Mouse (Mus musculus) forebrain, embryonic 10.5 days (tissue): ENCODE results near the gene Arl15. TPM values are rescaled to one million over a fixed set of nuclear protein-coding genes. Genes with fewer than 3 reads are reported as not detected.

Source experiments
- DNase-seq: peaks from one replicate; pipeline ENCODE4 v3.0.0-alpha.2; 2017; ENCODE audit warnings: low spot score; ENCODE audit errors: extremely low spot score
- H3K27ac ChIP-seq: fragments of 300-500 bp; sonication (generic); 2 replicates; pipeline ENCODE4 v1.5.1; 2016; ENCODE audit warnings: mild to moderate bottlenecking
- H3K27me3 ChIP-seq: fragments of 300-500 bp; sonication (generic); 2 replicates; pipeline ENCODE4 v1.6.1; 2016; ENCODE audit warnings: mild to moderate bottlenecking; ENCODE audit not compliant: poor library complexity, severe bottlenecking
- H3K36me3 ChIP-seq: fragments of 300-500 bp; sonication (generic); replicated peaks from 2 replicates; pipeline ENCODE4 v1.6.1; 2016; ENCODE audit warnings: mild to moderate bottlenecking, moderate library complexity
- H3K4me1 ChIP-seq: fragments of 300-500 bp; sonication (generic); 2 replicates; pipeline ENCODE4 v1.6.1; 2016
- H3K4me3 ChIP-seq: fragments of 300-500 bp; sonication (generic); 2 replicates; pipeline ENCODE4 v1.5.1; 2016; ENCODE audit warnings: mild to moderate bottlenecking, moderate library complexity
- H3K9me3 ChIP-seq: fragments of 300-500 bp; sonication (generic); 2 replicates; pipeline ENCODE4 v1.6.1; 2016; ENCODE audit warnings: mild to moderate bottlenecking, moderate library complexity
- WGBS: fragments of 180-500 bp; shearing (Covaris S2); methylation state at CpG from one replicate; pipeline ENCODE4 v1.1.7; 2016; 5-methylcytosine and 5-hydroxymethylcytosine counted together
- polyA plus RNA-seq: library from polyadenylated mRNA; unstranded; fragments of >200 nt; fragmentation: Nextera tagmentation; extraction: Ambion mirVana; gene quantifications from 2 replicates; pipeline ENCODE4 v1.2.1, GENCODE M21; 2016

Arl15 gene
- polyA plus RNA-seq, 1 experiment from 2014 or later, result 11.6 TPM

DNA sequence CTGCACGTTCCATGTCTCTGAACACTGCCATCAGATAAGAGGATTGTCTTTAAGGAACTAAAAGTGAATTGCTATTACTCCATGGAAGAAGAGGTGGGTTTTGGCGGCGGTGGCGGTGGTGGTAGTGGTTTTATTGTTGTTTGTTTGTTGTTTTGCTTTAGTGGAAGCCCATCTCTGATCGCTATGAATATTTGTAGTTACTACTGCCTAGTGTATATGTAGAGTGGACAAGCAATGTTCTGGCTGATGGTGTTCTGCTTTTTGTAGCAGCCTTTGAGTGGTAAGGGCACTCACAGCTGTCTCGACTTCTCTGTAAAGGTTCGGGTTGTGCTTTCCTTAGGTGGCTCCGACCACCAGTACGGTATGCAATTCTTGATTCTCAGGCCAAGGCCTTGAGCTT is 327.3 kb downstream of the Arl15 start:
- no peaks in the 10 kb centered on the region for H3K27me3 ChIP-seq
- H3K4me1 ChIP-seq, result no peaks in the 10 kb centered on the region; the same call in 1 of the 2 replicates
- no peaks in the 10 kb centered on the region for H3K36me3 ChIP-seq
- no peak overlapping the region for H3K27ac ChIP-seq
- no peaks in the 10 kb centered on the region for H3K9me3 ChIP-seq
- no peak overlapping the region for H3K4me3 ChIP-seq
- WGBS, result 96% methylated on average over 9 of the region's 9 CpGs
- no peak for DNase-seq

DNA sequence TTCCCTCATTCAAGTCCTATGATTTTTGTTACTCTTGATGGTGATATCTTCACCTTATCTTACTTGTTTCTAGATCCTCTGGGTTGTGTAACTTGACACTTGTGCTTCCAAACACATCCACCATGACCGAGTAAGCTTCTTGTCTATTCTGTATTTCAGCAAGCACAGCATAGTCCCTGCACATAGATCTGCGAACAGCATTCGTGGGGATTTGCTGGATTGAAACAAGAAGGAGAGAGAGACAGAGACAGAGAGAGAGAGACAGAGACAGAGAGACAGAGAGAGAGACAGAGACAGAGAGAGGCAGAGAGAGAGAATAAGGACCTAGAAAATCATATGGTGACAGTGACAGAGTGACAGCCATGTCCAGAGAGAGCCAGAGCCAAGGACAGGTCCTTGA is 329.1 kb downstream of the Arl15 start:
- Histone ChIP-seq H3K9me3 (peaks cover 2% of the 10 kb centered on the region; the same call in 1 of the 2 replicates), H3K27ac (no peak overlapping the region), H3K36me3 (no peaks in the 10 kb centered on the region), H3K27me3 (no peaks in the 10 kb centered on the region), H3K4me3 (no peak overlapping the region), H3K4me1 (no peaks in the 10 kb centered on the region; the same call in 1 of the 2 replicates)
- 90% methylated on average over 3 of the region's 3 CpGs for whole genome bisulfite sequencing
- no peak for DNase-seq

DNA sequence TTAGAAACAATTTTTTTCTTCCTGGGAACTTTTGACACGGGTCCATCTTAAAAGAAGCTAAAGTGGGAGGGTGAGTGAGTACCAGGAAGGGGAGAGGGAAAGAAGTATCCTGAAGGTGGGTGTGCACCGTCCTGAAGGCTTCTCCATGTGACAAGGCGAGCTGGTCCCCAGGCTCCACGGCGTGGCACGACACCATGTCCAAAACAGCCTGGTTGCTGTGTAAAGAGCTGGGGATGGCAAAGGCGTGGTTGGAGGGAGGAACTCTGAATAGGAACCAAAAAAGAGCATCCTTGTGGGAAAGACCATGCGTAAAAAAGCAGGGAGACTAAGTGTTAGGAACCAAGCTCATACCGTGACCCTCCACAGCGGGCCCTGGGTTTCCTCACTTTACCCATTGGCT is 330.1 kb downstream of the Arl15 start:
- 90% methylated on average over 10 of the region's 10 CpGs for WGBS

DNA sequence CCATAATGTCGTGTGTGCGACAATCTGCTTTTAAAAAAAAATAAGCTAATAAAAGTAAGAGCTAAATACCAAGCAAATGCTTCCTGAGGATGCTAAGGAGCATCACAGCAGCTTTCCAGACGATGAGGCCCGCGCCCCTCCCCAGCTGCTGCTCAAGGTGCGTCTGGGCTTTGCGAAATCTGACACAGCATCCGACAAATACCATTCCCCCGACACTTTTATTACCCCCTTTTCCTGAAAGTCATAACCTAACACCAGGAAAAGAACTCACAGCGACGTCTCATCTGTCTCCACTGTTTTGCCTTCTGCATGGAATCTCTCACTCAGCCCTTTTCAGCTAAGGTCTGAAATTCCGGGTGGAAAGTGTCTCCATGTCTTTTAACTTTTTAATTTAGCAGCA is 330.7 kb downstream of the Arl15 start:
- Histone ChIP-seq H3K9me3 (peaks cover 5% of the 10 kb centered on the region; the same call in 1 of the 2 replicates), H3K27me3 (no peaks in the 10 kb centered on the region), H3K27ac (no peak overlapping the region), H3K4me3 (no peak overlapping the region), H3K36me3 (no peaks in the 10 kb centered on the region), H3K4me1 (no peaks in the 10 kb centered on the region; the same call in 1 of the 2 replicates)
- no peak for DNase-seq
- WGBS, result 89% methylated on average over 12 of the region's 12 CpGs

More for the DNA sequence above, 330.1 kb downstream of the Arl15 start:
- no peak for DNase-seq
- H3K4me3 ChIP-seq, result no peak overlapping the region
- H3K27ac ChIP-seq, result no peak overlapping the region
- H3K9me3 ChIP-seq, result peaks cover 5% of the 10 kb centered on the region; the same call in 1 of the 2 replicates
- no peaks in the 10 kb centered on the region for H3K36me3 ChIP-seq
- H3K27me3 ChIP-seq, result no peaks in the 10 kb centered on the region
- H3K4me1 ChIP-seq, result no peaks in the 10 kb centered on the region; the same call in 1 of the 2 replicates

DNA sequence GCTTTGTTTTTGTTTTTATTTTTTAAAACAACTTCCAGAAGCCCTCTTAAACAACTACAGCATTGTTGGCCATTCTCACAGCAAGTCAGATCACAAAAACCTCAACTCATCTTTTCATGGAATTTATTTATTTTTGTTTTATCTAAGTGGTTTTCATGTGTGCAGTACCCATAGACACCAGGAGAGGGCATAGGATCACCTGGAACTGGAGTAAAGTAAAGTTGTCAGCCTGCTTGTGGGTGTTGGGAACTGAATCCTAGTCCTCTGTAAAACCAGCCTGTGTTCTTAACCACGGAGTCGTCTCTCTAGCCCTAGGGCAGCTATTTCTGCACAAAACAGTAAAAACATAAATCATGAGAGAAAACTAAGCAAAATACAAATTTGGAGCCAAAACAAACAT is 334.1 kb downstream of the Arl15 start:
- H3K36me3 ChIP-seq, result no peaks in the 10 kb centered on the region
- no peaks in the 10 kb centered on the region; the same call in 1 of the 2 replicates for H3K4me1 ChIP-seq
- H3K9me3 ChIP-seq, result peaks cover 5% of the 10 kb centered on the region; the same call in 1 of the 2 replicates
- no peaks in the 10 kb centered on the region for H3K27me3 ChIP-seq
- WGBS, result 98% methylated on average over 2 of the region's 2 CpGs
- DNase-seq, result no peak
- H3K4me3 ChIP-seq, result no peak overlapping the region
- H3K27ac ChIP-seq, result no peak overlapping the region

DNA sequence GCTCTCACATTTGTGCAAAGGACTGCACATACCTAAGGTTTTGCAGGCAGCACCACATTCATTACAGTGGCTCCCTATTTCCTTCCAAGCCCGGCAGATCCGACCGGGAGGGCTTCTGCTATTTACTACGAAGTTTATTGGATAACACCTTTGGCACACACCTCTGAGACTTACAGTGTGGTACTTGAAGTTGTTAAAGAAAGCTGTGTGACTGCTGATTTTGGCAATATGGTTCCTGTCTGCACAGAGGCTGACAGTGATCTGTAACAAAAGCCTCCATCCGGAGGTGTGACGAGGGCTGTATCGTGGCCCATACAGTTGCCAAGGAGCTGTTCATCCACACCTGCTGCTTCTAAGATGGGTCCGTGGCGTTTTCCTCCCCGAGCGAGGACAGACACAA is 335.7 kb downstream of the Arl15 start:
- 94% methylated on average over 11 of the region's 11 CpGs for WGBS
- Histone ChIP-seq H3K27ac (no peak overlapping the region), H3K4me1 (no peaks in the 10 kb centered on the region), H3K9me3 (peaks cover 5% of the 10 kb centered on the region; the same call in 1 of the 2 replicates), H3K36me3 (no peaks in the 10 kb centered on the region), H3K27me3 (no peaks in the 10 kb centered on the region), H3K4me3 (no peak overlapping the region)
- DNase-seq, result no peak

DNA sequence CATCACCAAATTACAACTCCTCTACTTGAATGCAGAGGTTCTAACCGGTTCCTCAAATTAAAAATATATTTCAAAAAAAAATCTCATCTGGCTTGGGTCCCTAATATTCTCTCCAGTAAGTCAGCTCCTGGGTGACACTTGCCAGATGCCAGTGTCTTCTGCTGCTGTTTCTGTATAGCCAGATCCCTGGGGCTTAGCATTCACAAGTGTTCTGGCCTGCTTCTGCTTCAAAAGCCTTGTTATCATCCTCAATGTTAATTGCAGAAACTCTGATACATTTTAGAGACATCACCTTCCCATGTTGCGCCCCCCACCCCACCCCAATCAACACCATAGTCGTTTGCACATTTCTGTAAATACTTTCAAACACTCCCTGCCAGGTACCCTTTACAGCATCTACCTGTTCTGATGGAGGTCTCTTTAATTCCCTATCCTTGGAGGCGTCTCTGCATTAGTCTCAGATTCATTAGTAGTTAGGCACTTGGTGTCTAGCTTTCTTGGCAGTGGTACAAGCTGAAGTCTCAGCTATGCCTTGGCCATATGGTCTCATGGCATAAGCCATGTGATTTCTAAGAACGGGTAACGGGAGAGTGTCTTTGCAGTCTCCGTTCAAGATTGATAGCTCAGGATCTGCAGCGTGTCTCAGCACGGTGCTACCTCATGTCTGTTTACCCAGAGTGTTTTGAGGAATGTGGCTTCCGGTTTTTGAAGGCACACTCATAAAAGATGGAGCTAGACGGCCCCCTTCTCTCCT is 336.4 kb downstream of the Arl15 start:
- no peaks in the 10 kb centered on the region for H3K4me1 ChIP-seq
- peaks cover 5% of the 10 kb centered on the region; the same call in 1 of the 2 replicates for H3K9me3 ChIP-seq
- no peak overlapping the region for H3K27ac ChIP-seq
- no peaks in the 10 kb centered on the region for H3K27me3 ChIP-seq
- H3K4me3 ChIP-seq, result no peak overlapping the region
- whole genome bisulfite sequencing, result 91% methylated on average over 11 of the region's 11 CpGs
- DNase-seq, result no peak
- no peaks in the 10 kb centered on the region for H3K36me3 ChIP-seq

DNA sequence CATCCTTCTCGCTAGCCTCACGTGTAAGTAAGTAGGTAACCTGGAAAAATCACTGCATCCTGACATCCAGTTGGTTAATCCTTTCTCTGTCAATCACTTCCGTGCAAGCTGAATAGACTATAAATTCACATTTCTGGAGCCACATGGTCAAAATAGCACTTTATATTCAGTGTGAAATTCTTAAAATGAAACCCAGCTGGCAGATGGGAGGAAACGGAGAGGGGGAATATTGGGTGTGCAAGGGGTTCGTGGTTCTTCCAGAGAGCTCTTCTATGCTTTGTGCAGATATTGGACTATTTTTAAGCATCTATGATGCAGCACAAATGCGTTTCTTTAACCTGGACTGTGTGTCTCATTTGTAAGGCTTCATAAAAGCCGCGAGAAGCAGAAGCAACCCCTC is 344.6 kb downstream of the Arl15 start:
- no peak for DNase-seq
- H3K9me3 ChIP-seq, result no peaks in the 10 kb centered on the region
- no peaks in the 10 kb centered on the region for H3K27me3 ChIP-seq
- H3K4me3 ChIP-seq, result no peak overlapping the region
- no peak overlapping the region for H3K27ac ChIP-seq
- peaks cover 20% of the 10 kb centered on the region for H3K4me1 ChIP-seq
- no peaks in the 10 kb centered on the region for H3K36me3 ChIP-seq
- WGBS, result 73% methylated on average over 8 of the region's 8 CpGs

DNA sequence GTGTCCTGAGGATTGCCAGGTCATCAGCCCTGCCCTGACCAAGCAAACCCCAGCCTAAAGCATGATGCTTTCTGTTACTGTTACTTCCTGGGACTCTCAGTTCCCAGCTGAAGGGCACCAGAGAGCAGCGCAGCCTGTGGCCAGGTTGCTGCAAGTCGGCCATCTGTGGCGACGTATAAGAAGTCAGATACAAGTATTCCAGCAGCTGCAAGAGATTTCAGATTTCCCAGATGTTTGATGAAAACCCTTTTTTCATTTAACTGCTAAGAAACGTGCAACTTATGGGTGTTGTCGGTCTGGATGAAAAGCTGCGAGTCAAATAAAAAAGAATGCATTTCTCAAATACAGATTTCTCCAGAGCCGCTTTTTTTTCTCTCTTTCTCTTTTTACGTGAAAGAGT is 345.3 kb downstream of the Arl15 start:
- Histone ChIP-seq H3K27ac (no peak overlapping the region), H3K27me3 (no peaks in the 10 kb centered on the region), H3K4me1 (peaks cover 27% of the 10 kb centered on the region), H3K4me3 (no peak overlapping the region), H3K36me3 (no peaks in the 10 kb centered on the region), H3K9me3 (no peaks in the 10 kb centered on the region)
- WGBS, result 93% methylated on average over 9 of the region's 9 CpGs
- no peak for DNase-seq

DNA sequence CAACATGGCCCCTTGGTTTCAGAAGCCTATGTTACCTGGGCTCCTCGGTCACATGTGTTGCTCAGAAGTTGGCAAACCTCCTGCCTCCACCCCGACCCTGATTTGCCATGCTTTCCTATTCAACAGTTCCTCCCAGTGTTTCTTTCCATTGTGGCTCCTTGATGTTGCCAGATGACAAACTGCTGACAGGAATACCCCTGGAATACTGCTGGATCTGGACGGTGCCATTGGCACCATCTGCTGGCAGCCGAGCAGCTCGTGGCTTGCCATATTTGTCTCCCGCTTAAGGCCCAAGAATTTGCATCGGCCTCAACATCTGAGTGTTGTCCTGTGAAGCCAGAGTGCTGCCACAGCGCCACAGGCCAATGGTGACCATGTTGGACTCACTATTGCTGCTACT is 348.5 kb downstream of the Arl15 start:
- Histone ChIP-seq H3K36me3 (no peaks in the 10 kb centered on the region), H3K27ac (no peak overlapping the region), H3K9me3 (no peaks in the 10 kb centered on the region), H3K27me3 (no peaks in the 10 kb centered on the region), H3K4me1 (peaks cover 30% of the 10 kb centered on the region), H3K4me3 (no peak overlapping the region)
- 88% methylated on average over 8 of the region's 8 CpGs for WGBS
- no peak for DNase-seq

DNA sequence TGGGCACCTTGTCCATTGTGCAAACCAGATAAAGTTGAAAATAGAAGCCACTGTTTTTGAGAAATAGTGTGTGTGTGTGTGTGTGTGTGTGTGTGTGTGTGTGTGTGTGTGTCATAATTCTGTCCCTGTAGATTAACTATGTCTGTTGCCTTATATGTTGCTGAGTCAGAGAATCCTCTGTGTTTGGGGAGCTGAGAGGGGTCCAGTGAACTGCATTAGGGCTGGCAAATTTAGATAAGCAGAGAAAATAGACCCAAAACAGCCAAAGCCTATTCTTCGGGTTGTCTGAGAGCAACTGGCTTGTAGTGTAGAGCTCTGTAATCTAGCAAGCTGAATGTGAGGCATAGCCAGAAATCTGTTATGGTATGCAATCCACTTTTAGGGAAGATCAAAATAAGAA is 348.9 kb downstream of the Arl15 start:
- no peaks in the 10 kb centered on the region for H3K9me3 ChIP-seq
- H3K4me3 ChIP-seq, result no peak overlapping the region
- no peaks in the 10 kb centered on the region for H3K36me3 ChIP-seq
- no peak for DNase-seq
- no peak overlapping the region for H3K27ac ChIP-seq
- WGBS, result 89% methylated on average over 1 of the region's 1 CpGs
- H3K27me3 ChIP-seq, result no peaks in the 10 kb centered on the region
- peaks cover 30% of the 10 kb centered on the region for H3K4me1 ChIP-seq

DNA sequence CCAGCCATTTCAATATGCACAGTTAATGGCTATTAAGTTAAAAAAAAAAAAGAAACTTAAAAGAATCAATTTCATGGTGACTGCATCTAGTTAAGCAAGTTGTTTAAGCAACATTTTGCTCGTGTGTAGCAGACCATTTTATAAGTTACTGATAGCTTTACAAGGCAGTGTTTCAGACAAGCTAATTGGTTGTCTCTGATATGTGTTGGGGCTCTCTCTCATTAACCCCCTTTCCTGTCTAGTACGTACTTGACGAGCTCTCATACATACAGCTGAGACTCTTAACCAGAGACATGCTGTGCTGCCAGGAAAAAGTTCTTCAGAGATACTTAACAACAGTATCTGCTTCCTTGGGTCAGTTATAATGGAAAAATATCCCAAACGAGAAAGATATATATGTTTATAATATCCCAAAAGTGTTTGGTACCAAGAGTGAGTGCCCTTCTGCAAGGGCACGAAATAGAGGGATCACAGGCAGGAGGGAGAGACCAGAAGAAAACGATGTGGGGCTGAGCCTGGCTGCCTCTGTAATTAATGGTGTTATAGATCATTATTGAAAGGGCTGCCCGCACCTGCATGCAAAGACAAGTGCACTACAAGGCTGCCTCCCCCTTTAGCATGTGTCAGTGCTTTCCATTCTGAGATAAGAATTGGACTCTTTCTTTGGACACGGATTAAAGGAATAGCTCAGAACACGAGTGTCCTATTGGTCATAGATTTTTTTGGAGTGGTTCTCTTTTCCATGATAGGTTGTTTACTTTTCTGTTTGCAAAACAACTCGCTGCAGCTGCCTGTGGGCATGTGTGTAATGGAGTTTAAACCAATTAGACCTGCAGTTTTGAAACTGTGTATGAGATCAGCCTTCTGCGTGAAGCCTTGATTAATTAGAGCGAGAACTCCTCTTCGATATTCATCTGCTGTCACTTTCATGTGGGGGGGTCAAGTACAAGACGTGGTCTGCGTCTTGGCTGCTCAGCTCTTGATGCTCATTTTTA is 350.0 kb downstream of the Arl15 start:
- no peaks in the 10 kb centered on the region for H3K9me3 ChIP-seq
- 75% methylated on average over 15 of the region's 15 CpGs for whole genome bisulfite sequencing
- H3K4me1 ChIP-seq, result peaks cover 23% of the 10 kb centered on the region
- no peak overlapping the region for H3K4me3 ChIP-seq
- H3K27me3 ChIP-seq, result no peaks in the 10 kb centered on the region
- H3K36me3 ChIP-seq, result no peaks in the 10 kb centered on the region
- H3K27ac ChIP-seq, result no peak overlapping the region
- DNase-seq, result no peak

DNA sequence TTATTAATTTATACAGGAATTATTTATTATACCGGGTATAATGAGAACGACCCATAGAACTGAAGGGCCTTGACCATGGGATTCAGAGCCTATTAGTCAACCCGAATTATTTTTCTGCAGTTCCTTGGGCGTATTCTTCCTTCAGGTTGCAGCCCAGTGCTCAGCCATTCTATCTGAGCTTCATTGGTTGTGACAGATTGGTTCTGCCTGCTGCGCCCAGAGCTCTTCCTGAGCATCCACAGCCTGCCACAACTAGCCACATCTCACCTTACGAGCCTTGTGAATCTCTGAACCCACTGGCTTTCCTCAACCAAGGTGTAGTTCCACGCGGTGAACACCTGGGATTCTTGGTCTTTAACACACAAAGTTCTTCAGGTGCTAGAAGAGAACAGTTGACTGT is 350.9 kb downstream of the Arl15 start:
- Histone ChIP-seq H3K4me1 (peaks cover 20% of the 10 kb centered on the region), H3K36me3 (no peaks in the 10 kb centered on the region), H3K9me3 (no peaks in the 10 kb centered on the region), H3K4me3 (no peak overlapping the region), H3K27me3 (no peaks in the 10 kb centered on the region), H3K27ac (no peak overlapping the region)
- DNase-seq, result no peak
- 91% methylated on average over 8 of the region's 8 CpGs for WGBS
